Mouse (Mus musculus) layer of hippocampus, adult 6 months (tissue): Measurements from ENCODE around the gene Tmem132c. TPM values are rescaled to one million over a fixed set of nuclear protein-coding genes. Genes with fewer than 3 reads are reported as not detected.

Source experiments
- long read RNA-seq, 2 experiments: library from polyadenylated mRNA; unstranded; transcript quantifications; one replicate each; pipeline ENCODE4 v2.0.0; 2019 to 2020
- polyA plus RNA-seq: library from polyadenylated mRNA; unstranded; fragments of <200 nt; fragmentation: Nextera tagmentation; gene quantifications from 2 replicates; pipeline ENCODE4 v1.2.3, GENCODE M21; 2021

Tmem132c gene
- 0.54 and 0.69 TPM in 2 replicates for polyA plus RNA-seq
- long read RNA-seq, experiment 1, partial matches to known transcripts, result 0 of 1 reads
- long read RNA-seq, experiment 1, other reads (novel, unspliced or antisense), result 1 of 1 reads
- long read RNA-seq, experiment 2, full-length matches to known transcripts, result 2 of 8 reads
- long read RNA-seq, experiment 2, partial matches to known transcripts, result 5 of 8 reads
- long read RNA-seq, experiment 2, other reads (novel, unspliced or antisense), result 1 of 8 reads

DNA sequence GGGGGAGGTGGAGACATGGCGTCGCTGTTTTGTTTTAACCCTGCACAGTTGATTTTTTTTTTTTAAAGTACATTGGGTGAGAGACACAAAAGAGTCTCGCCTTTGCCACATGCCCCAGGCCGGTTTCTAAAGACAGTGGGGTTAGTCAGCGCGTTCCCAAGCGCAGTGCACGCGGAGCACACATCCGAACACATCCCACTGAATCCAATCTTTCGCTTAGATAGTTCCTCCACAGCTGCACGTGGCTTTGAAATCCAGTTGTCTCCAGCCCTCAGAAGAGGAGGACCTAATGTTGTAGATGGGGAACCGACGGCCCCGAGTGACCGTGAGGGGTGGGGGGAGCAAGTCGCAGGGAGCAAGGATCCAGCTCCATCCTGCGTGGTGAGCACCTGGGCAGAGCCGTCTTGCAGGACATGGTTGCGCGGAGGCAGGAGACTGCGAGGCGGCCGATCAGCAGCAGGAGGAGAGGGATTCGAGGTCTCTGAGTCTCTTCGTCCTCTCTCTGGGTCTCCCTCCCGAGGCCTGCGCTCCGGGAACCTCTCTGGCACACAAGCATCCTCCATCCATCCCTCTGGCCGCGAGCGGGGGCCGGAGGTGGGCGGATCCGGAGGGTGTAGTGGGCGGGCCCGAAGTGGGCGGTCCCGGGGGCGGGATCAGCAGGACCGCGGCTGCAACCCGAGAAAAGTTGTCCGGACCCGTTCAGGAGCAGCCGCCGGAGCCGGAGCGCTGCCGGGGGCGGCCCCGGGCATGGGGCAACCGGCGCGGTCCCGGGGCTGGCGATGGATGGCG is at the start of gene Tmem132c:
TSS of gene Tmem132c (plus strand) at position 673 of the 789 bp plus-strand sequence.

